Mouse (Mus musculus): ENCODE data around the gene Olfr506.

GRCm38 (mm10) chr7:108621514-108621913, 10.9 kb downstream of the Olfr506 start, which contains the start of gene Olfr507:
- TF ChIP-seq POLR2A (IDR thresholded peaks at IDR 0.05; ENCODE audit: borderline replicate concordance, control insufficient read depth, low read depth, low read length) (no peak), CTCF (IDR thresholded peaks at IDR 0.05; ENCODE audit: control insufficient read depth, insufficient read depth, low read length) (no peak)
